Mouse (Mus musculus) left cerebral cortex, postnatal 4 days (tissue): ENCODE data around the gene Ift52. TPM values are rescaled to one million over a fixed set of nuclear protein-coding genes. Genes with fewer than 3 reads are reported as not detected.
A peak's percentile ranks its signal among the peaks of the same experiment; 100 is the strongest.
"Not testable (repeated sequence)": the region's sequence is repeated elsewhere in the genome, so short reads cannot be mapped to it uniquely, and the experiment has no call there.

ENCODE experiments used
- DNase-seq: peaks from one replicate; pipeline ENCODE4 v3.0.0-alpha.2; 2022
- intact Hi-C: fragments of 180-260 bp; cut with DNase I; formaldehyde crosslinking; loops from one replicate; pipeline ENCODE4 v1.15.1; 2025
- total RNA-seq, 2 experiments: library from RNA; stranded (reverse); gene quantifications; 2 replicates each; pipeline ENCODE4 v1.2.3; 2021

The Ift52 gene
- total RNA-seq, 2 experiments from 2014 or later: 23.6 to 26.2 TPM

DNA sequence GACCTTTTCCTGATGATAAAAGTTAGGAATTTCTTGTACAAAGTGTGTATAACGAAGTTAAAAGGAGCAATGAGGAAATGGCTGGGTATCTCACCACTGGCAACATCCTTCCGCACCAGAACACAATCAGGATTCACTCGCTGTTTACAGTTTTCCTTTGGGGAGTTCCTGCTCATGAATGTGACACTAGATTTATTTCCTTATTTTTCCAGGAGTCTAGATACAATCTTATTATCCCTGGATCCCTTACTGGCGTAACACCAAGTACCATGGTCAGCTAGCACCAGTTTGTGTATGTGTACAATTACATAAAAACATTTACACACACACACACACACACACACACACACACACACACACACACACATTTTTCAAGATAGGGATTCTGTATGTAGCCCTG is 9.9 kb upstream of the Ift52 start:
- no peak for DNase-seq
- intact Hi-C loops: no loop called here

DNA sequence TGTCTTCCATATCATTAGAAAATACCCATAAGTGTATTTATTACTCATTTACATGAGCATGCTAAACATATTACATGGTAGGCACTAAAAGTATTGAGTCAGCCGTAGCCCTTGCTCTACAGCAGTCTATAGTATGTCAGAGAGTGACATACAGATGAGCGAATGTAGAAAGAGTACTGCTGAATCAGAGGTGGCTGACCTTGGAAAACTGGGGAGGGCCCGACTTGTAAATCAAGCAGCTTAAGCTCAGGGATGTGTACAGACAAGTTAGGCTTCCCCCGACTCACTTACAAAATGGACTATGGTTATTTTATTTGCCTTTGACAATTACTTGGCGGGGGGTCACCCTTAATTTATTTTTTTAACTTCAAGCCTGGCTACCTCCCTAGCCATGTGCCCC is 14.1 kb downstream of the Ift52 start:
- intact Hi-C loops: no loop called here
- no peak for DNase-seq

DNA sequence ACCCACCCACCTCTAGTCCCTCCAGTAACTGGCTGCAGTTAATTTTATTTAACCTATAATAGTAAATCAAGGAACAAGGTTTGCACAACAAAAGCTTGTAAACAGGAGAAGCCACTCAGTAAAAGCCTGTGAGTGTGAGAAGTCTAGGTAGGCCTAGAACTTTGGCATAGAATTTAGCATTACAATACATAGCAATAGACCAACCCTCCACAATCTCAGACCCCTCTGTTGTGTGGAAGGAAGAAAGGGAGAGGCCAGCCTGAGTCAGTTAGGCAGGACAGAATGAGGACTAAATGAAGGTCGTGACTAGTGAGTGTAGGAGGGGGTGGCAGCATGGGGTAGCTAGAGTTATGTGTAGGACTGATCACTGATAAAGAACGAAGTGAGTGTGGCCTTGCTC is 14.6 kb downstream of the Ift52 start:
- intact Hi-C loops: no loop called here
- DNase-seq: no peak

DNA sequence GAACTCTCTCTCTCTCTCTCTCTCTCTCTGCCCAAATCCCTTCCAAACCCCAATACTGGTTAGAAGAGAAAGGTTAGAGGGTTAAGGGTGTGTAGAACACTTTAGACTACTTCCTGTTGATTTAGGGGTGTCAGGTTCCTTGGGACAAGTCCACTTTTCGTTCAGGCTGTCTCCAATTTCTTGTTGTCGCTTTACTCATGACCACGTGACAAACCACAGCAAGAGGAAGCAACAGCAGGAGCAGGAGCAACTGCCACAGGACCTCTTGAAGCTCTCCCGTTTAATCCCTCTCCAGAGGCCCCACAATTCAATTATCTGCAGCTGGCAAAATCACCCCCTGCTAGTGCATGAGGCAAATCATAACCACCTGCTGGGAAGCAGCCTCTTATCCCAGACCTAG is 15.5 kb downstream of the Ift52 start:
- no peak for DNase-seq
- intact Hi-C loops: no loop called here

DNA sequence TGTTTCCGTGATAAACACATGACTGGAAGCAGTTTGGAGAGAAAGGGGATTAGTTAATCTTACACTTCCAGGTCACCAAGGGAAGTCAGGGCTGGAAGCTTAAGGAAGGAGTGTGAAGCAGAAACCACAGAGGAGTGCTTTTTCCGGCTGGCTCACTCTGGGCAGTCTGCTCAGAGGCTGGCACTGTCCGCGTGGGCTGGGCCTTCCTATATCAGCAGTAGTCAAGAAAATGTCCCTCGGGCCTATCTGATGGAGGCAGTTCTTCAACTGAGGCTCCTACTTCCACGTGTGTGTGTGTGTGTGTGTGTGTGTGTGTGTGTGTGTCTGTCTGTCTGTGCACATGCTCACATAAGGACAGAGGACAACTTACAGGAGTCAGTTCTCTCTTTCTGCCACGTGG is 22.8 kb downstream of the Ift52 start:
- intact Hi-C loops: loop anchor here (10.0 kb wide), 1 partner anchor 365 kb away; no protein-coding TSS in a partner anchor

DNA sequence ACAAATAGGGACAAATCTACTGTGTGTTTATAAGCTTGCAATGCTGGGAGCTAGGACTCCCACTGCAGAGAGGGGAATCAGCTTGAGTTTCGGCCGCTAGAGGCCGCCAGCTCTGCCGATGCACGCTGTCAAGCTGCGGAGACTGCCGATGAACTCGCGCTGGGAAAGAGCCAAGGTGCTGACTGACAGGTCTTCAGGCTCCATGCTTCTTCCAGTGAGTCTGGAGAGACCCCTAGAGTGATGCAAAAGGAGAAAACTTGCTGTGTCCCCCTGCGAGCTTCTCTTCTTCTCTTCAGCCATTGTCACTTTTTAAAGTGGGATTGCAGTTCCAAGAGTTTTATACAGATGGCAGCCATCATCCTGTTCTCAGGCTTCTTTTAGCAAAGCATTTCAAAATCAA is 31.0 kb downstream of the Ift52 start:
- intact Hi-C loops: loop anchor here (10.0 kb wide), 1 partner anchor 357 kb away; no protein-coding TSS in a partner anchor
- peak; percentile 84 for DNase-seq

More for the DNA sequence above, 22.8 kb downstream of the Ift52 start:
- DNase-seq: no peak

DNA sequence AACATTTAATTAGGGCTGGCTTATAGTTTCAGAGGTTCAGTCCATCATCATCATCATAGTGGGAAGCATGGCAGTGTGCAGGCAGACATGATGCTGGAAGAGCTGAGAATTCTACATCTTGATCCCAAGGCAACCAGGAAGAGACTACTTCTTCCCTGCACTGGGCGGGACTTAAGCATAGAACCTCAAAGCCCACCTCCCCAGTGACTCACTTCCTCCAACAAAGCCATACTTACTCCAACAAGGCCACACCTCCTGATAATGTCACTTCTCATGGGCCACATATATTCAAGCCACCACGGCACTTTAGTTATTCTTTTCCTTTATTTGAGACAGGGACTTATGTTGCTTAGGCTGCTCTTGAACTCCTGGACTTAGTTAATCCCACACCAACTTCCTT is 32.0 kb downstream of the Ift52 start:
- no peak for DNase-seq
- intact Hi-C loops: loop anchor here (10.0 kb wide), 1 partner anchor 356 kb away; no protein-coding TSS in a partner anchor

DNA sequence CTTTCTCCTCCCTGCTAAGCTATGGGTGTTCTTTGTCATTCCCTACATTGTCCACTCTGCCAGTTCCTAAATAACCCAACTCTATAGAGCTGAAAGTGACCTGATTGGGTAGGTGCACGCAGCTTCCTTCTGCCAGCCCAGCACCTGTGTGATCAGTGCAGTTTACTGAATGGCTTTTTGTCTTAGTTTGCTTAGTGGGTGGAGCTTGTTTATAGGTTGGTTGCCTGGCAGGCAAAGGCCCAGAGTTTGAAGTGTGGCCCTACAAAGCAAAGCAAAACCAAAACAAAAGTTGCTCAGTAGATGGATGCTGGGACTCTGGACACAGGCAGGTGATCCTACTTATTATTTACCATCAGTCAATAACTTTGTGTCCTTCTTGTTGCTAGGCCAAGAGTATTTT is 34.5 kb downstream of the Ift52 start:
- intact Hi-C loops: no loop called here
- no peak for DNase-seq

DNA sequence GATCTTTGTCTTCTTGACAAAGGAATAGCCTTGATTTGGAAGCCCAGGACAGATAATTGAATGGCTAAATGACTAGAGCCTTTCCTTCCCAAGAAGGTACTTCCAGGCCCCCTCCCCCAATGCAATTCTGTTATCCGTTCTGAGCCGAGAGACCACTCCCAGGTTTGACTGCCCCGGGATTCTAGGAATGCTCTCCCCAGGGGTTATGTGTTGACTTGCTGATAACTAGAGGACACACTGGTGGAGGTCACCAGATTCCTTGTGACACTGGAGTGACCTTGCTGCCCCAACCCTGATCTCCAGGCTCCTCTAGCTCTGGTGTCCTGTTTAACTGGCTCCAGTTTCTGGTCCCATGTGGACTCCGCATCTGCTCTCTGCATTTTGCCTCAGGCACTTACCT is 34.9 kb downstream of the Ift52 start:
- DNase-seq: no peak
- intact Hi-C loops: no loop called here

DNA sequence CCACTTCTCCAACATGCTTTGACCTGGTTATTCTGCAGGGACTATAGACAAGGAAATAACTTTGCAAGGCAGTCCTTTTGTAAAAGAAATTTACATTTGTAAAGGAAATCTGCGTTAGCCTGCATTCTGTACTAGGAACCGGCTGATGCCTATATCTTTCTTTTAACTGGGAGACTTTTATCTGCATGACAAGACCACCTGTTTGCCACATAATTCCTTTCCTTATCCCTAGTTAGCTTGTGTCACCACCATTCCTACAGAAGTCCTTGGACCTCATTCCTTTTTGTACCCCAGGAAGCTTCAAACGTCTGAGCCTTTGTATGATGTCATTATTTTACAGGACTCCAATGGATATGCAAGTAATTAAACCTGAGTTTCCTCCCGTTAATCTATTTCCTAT is 35.7 kb downstream of the Ift52 start:
- intact Hi-C loops: no loop called here
- no peak for DNase-seq

DNA sequence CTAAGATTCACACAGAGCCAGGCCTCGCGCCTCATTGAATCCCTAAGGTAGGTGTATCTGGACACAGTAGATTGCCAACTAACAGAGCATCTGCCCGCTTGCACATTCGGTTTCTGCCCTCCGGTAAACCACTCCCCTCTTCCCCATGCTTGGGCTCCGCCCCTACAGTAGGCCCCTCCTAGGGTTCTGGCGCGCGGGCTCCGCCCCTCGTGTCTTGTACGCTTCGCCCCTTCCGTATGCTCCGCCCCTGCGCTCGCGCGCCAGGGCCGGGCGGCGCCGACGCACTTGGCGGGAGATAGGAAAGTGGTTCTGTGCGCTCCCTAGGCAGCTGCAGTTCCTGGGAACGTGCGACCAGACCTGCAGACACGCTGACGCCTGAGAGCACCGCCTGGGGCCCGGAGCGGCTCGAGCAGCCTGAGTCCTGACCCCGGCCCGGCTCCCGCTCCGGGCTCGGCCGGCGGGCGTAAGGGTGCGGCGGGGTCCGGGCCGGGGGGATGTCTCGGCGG is 37.2 kb downstream of the Ift52 start, which contains the start of gene Mybl2:
TSS of gene Mybl2 (plus strand) at position 353 of the 506 bp plus-strand sequence.
- intact Hi-C loops: no loop called here
- peak; percentile 95 for DNase-seq

DNA sequence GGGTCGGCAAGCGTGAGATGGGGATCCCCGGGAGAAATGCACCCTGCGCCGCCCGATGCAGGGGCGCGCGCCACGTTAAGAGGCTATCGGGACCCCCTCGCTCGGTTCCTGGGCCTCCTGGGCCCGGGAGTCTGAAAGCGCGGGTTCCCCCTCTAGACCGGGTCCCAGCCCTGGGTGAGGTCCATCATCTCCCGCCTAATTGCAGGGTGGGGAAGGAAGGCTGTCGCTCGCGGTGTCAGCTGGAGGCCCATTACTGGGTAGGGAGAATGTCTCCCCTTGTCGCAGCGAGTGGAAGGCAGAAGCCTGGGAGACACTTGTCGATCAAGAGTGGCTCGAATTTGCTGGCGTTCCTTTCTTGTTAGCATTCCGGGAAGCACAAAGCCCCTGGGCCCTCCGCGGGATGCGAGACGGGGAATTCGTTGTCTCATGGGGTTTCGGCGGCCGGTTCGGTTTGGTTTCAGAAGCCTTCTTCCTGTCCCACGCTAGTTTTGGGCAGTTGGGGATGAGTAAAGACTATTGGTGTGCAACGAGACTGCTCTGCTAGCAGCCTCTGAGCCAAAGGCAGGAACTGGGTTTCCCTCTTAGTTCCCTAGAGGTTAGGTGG is 37.8 kb downstream of the Ift52 start:
- peak; percentile 17 for DNase-seq
- intact Hi-C loops: no loop called here

DNA sequence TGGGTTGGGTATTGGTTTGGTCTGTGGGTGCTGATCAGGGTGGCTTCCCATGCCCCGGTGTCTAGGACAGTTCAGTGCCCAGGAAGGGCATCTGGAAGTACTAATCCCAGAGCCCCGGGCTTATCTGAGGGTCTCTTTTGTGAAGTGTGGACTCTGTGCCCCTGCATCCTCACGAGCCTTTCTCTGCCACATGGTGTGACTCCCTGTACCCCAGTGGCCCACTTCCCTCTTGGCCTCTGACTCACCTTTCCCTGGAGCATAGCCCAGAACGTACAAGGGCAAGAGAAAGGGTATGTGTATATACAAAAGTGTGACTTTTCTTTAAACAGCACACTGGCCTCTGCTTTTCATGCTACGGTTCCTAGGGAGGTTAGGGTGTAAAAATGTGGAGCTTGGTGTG is 38.6 kb downstream of the Ift52 start:
- DNase-seq: no peak
- intact Hi-C loops: no loop called here

DNA sequence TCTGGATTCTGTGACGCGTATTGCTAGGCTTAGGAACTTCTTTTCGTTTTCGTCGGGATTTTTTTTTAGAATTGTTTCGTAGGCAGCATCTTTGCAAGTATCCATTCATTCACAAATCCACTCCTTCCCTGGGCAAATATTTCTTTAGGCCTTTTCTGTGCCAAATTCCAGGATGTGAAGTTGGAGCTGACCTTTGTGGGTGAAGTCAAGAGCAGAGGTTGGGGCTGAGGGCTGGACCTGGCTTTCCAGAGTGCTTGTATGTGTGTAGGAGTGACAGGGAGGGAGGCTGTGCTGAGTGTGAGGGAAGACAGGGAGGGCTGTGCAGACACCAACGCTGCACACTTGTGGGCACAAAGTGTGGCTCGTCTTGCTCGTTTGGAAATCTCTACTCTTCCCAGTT is 39.4 kb downstream of the Ift52 start:
- intact Hi-C loops: no loop called here
- no peak for DNase-seq

DNA sequence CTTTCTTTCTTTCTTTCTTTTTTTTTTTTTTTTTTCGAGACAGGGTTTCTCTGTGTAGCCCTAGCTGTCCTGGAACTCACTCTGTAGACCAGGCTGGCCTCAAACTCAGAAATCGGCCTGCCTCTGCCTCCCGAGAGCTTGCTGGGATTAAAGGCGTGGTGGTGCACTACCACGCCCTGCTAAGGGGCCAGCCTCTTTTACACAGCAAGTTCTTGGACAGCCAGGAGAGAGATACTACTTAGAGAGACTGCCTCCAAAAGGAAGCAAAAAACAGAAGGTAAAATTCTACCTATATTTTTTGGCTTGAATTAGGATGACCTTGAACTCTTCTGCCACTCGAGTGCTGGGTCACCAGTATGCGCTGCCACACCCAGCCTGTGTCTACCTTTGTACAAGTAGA is 41.8 kb downstream of the Ift52 start:
- intact Hi-C loops, DNase-seq: not testable (repeated sequence)

DNA sequence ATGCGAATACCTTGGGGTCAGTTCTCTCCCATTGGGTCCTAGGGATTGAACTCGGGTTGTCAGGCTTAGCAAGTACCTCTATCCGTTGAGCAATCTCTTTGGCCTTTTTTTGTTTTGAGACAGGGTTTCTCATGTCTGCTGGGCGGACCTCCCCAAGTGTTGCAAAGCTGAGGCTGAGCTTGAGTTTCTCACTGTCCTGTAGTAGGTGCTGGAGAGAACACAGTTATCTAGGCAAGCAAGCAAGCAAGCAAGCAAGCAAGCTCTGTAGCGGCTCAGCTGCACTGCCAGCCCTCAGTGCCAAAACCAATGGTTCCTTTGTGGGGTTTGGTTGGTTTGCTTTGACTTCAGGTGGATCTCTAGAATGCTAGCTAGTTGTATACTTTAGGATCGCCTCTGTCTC is 43.5 kb downstream of the Ift52 start:
- intact Hi-C loops: no loop called here
- DNase-seq: no peak

DNA sequence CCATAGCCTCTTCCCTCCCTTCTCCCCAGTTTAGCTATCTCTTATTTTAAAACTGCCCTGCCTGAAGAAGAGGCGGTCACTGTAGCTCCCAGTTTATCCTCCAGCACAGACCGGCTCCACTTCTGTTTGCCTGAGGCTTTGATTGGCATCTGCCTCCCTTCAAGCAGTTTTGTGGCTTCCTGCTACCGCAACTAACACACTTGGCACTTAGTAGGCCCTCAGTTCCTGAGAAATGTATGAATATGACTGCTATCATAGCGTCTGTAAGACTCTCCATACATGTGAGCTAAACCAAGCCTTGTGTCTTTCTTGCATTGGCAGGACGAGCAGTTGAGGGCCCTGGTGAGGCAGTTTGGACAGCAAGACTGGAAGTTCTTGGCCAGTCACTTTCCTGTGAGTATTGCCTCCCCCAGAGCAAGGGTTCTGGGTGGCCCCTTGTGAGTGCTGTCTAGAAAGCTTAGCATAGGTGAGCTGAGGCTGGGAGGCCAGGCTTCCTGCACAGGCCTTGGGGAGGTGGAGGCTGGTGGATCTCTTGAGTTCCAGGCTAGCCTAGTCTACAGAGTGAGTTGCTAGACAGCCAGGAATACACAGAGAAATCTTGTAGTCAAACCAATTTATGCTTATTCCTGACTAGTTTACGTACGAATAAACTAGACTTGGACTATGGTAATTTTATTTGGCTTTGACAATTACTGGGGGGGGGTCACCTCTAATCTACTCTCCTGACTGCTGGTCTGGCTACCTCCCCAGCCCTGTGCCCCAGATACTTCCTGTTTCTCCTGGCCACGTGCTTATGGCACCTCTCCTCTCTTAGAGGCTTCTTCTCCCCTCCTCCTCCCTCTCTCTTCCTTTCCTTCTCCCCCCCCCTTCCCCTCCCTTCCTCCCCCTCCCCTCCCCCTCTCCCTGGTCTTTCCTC is 44.3 kb downstream of the Ift52 start:
- intact Hi-C loops: no loop called here
- no peak for DNase-seq

DNA sequence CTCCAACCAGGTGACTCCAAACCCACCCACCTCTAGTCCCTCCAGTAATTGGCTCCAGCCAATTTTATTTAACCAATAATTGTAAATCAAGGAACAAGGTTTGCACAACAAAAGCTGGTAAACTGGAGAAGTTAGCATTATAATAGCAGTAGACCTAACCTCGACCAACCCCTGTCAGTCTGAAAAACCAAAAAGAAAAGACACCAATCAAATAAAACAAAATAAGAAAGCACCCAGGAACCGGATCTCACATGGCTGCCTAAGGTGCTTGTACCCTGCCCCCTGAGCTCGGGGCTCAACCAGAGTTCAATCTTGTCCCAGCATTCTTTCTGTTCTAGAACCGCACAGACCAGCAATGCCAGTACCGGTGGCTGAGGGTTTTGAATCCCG is 45.0 kb downstream of the Ift52 start:
- intact Hi-C loops: no loop called here
- DNase-seq: no peak

DNA sequence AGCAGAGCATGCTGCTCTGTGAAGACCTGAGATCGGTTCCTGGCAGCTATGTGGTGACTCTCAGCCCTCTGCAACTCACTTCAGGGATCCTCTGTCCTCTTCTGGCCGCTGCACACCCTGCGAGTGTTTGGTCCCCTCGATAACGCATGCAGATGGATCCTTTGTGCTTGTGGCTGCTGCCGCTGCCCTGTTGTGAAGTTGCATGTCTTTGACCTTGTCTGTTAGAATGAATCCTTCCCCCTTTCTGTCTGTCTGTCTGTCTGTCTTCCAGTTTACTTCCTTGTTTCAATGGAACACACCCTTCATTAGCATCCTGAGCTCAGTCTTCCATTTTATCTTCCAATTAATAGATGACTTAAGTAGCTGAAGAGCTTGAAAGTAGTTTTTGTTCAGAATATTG is 49.2 kb downstream of the Ift52 start:
- DNase-seq: no peak

DNA sequence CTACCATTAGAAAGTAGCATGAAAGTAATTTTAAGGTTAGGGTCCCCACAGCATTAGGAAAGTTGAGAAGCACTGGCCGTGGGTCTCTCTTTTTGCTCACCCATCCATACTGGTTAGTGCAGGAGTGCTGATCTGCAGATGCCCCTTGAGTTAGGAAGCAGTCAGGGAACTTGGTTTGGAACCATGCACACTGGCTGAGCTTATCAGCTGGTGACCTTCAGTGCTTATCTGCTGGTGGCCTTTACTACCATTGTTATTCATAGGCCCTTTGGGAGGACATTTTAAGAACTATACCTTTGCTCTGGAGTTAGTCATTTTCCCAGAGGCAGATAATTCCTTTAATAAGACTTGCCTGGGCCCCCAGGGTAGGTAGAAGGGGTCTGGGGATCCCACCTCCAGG is 50.1 kb downstream of the Ift52 start:
- intact Hi-C loops: no loop called here
- no peak for DNase-seq

More for the DNA sequence above, 49.2 kb downstream of the Ift52 start:
- intact Hi-C loops: no loop called here

DNA sequence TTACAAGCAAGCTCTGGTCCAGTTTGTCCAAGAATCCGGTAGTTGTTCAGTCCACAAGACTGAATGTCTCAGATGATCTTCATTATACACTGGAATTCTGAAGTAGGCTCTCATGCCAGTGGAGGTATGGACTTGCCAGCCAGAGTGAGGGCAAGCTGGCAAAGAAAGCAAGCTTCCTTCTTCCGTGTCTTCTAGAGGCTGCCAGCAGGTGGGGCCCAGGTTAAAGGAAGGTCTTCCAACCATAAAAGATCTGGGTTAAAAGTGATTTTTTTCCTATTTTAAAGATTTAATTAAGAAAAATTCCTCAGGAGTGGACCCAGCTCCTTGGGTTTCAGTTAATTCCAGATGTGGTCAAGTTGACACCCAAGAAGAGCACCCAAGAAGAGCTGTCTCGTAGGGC is 53.1 kb downstream of the Ift52 start:
- no peak for DNase-seq
- intact Hi-C loops: no loop called here

DNA sequence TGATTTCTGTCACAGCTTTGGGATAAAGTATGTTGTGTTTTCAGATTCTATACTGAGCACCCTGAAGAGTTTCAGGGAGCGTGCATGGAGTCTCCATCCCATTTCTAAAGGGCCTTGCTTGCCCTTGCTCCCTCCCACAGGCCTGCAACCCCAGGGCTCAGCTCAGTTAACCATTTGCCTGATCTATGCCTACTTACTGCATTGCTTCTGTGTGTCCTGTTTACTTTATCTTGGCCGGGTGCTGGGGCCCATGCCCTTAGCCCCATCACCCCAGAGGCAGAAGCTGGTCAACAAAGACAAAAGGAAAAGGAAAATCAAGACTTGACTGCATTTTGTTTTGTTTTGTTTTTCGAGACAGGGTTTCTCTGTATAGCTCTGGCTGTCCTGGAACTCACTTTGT is 54.4 kb downstream of the Ift52 start:
- intact Hi-C loops: no loop called here
- no peak for DNase-seq
